Mouse (Mus musculus): ENCODE results near the gene Rimbp2.
"Not testable (repeated sequence)": the region's sequence is repeated elsewhere in the genome, so short reads cannot be mapped to it uniquely, and the experiment has no call there.

The Rimbp2 gene

DNA sequence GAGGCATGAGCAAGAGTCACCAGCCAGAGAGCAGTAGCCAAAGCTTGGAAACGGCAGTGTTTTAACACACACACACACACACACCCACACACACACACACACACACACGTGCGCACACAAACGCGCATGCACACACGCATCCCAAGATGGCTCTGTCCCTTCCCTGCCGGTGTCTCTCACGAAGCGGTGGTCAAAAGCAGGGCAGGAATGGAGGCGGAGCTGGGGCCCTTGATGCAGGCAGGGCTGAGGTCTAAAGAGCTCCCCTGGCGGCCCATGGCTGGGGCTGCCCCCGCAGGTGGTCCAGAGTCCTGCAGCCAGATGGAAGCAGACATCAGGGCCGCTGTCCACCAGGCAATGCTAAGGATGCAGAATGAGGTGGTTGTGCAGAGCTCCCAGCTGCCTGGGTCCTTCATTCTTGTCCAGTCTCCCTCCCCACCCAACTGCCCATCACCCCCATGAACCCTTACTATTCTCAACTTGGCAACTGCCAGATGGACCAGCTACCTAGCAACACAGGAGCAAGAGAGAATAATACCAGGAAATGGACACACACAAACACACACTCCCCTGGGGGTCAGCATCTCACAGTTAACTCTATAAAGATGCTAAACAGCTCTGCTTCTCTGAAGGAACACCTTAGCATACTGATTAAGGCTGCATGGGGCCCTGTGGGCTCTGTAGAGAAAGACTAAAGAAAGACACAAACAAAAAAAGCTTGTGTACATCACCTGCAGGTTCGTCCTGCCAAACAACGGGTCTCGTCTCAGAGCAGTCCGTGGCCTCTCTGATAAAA, at the start of gene Rimbp2:
Rimbp2 (minus strand) TSS at position 209 of the 793 bp plus-strand sequence.
- no peak for DNase-seq (ENCODE audit: low read depth)

DNA sequence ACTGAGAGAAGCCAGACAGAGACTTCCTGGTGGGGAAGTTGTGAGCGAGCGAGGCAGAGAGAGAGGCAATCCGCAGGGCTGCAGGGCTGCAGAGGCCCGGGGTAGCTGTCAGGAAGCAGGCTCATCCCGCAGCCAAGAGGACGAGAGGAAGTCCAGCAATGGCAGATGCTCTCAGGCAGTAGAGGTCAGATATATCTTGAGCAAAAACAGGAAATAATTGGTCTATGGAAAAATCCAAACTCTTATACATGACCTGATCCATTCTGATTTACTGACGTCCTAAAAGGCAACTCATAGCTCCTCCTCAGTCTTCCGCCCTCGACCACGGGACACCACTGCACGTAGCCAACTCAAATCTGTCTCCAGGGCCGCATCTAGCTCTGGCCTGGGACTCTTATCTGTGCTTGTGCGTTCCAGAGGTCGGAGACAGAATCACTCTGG, 49.3 kb upstream of the Rimbp2 start:
- no peak for DNase-seq (ENCODE audit: low read depth)

DNA sequence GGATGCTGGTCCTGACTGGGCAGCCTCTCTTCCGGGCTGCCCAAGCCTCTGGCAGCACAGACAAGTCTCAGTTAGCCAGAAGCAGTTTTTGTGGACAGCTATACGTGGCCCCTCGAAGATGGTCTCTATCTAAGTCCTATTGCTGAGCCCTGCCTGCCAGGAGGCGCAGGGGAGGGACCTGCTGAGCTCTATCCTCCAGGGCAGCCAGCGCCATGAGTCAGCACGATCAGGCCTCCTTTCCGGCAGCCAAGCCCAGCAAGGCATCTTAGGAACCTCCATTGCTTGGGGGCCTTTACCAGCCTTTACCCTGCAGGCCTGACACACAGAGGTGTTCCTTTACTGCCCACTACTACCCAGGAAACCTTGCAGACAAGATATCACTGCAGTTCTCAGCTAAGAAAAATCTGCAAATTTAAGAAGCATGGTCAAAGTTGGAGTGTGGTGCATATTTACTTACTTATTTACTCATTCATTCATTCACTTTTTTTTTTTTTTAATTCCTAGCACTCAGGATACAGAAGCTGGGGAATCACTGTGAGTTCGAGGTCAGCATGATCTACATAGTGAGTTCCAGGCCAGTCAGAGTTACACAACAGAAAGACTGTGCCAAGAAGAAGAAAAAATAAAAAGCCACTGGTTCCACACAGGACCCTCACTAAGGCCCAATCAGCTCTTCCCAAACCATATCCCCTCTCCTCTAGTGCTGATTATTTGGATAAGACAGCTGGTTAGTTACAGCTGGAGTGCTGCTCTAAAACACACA, 47.6 kb upstream of the Rimbp2 start:
- peak; percentile 76 for DNase-seq (ENCODE audit: low read depth)

GRCm38 (mm10) chr5:128987141-128987954, 34.1 kb upstream of the Rimbp2 start:
- DNase-seq (ENCODE audit: low read depth) = no peak

DNA sequence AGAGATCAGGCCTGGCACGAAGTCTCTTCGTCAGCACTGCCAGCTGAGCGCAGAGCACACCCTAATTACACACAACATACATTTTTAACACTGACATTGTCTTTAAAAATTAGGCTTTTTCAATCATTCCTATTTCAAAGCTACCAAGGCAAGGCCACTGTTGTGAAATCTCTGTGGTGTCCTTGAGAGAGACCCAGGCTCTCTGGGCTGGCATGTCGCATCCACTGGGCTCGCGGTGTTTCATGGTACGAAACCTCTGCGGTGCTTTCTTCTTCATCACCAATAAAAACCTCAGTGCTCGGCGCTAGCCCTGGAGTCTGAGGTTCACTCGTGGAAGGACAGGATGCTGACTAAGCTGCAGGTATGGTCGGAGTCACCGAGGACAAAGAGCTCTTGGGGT, 32.7 kb upstream of the Rimbp2 start:
- DNase-seq (ENCODE audit: low read depth) = no peak

DNA sequence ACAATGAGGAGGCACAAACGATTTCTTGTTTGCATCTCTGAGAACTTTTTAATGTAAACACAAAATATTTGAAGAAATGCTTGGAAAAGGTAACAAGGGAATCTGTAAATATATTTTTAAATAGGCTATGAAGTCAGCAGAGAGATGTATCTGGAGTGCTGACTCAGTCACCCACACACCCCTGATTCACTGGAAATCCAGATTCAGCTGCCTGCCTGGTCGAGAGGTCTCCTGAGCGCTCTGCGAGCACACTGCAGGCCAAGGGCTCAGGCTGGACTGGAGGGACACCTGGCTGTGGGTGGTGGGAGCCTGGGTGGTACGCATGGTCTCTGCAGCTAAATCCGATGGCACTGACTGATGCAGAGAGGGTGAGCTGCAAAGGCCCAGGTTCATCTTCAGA, 31.2 kb upstream of the Rimbp2 start:
- DNase-seq (ENCODE audit: low read depth) = no peak

DNA sequence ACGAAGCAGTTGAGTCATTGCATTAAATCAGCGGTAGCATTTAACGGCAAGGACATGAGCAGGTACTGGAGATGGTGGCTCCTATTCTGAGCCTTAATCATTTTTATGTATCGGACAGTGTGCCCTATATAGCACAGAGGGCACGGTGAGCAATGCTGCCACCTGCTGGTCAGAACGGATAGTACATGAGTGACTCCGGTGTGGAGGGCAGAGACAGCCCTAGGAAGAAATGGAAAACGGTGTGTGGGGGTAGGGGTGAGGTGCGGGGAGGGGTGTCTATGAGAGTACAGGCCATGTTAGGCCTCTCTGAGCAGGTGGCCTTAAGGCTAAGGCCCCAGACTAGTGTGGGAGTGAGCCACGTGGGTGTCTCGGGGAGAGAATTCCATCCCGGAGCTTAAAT, 28.3 kb upstream of the Rimbp2 start:
- DNase-seq (ENCODE audit: low read depth) = peak; percentile 72

GRCm38 (mm10) chr5:128980857-128981256, 27.6 kb upstream of the Rimbp2 start:
- DNase-seq (ENCODE audit: low read depth) = no peak

GRCm38 (mm10) chr5:128978957-128979356, 25.7 kb upstream of the Rimbp2 start:
- DNase-seq (ENCODE audit: low read depth) = no peak

DNA sequence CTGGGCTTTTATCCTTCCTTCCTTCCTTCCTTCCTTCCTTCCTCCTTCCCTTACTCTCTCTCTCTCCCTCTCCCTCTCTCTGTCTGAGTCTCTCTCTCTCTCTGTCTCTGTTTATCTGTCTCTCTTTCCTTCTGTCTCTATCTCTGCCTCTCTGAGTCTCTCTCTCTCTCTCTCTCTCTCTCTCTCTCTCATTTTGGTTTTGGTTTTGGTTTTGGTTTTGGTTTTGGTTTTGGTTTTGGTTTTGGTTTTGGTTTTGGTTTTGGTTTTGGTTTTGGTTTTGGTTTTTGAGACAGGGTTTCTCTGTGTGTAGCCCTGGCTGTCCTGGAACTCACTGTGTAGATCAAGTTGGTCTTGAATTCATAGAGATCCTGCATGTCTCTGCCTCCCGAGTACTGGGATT, 24.2 kb upstream of the Rimbp2 start:
- DNase-seq (ENCODE audit: low read depth) = not testable (repeated sequence)

GRCm38 (mm10) chr5:128976266-128976665, 23.0 kb upstream of the Rimbp2 start:
- DNase-seq (ENCODE audit: low read depth) = peak; percentile 15

- DNase-seq (ENCODE audit: low read depth) = peak; percentile 85
Measured at GRCm38 (mm10) chr5:128971298-128971697, 18.0 kb upstream of the Rimbp2 start.

- no peak for DNase-seq (ENCODE audit: low read depth)
Measured at GRCm38 (mm10) chr5:128970878-128971277, 17.6 kb upstream of the Rimbp2 start.

DNA sequence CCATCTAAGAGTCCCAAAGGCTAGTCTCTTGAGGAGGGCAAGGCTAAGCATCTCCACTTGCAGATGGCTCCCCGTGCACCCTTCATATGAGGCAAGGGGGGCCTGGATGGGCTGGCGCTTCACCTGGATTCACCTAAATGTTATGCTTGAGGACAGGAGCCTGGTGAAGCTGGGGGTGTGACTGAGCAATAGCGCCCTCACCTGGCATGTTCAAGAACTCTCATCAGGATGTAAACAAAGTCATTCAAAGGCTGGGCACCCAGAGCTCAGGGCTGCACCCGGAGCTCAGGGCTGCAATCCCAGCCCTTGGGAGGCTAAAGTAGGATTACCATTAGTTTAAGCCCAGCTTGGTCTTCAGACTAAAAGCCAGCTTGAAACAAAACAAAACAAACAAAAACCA, 11.1 kb upstream of the Rimbp2 start:
- no peak for DNase-seq (ENCODE audit: low read depth)

DNA sequence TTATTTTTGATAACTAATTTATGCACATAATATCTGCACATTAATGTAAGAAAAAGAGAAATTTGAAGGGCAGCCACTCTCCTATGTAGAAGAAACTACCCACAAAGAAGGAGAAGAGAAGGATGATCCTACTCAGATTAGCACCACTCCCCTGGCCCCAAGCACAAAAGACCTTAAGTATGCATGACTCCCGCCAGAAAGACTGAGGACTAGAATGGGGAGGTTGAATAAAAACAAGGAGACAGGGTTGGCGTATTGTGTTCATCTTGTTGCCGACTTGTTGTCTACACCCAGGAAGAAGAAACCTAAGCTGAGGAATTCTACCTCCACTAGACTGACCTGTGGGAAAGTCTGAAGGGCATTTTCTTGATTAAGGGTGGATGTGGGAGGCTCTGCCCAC, 5.6 kb upstream of the Rimbp2 start:
- DNase-seq (ENCODE audit: low read depth) = no peak

DNA sequence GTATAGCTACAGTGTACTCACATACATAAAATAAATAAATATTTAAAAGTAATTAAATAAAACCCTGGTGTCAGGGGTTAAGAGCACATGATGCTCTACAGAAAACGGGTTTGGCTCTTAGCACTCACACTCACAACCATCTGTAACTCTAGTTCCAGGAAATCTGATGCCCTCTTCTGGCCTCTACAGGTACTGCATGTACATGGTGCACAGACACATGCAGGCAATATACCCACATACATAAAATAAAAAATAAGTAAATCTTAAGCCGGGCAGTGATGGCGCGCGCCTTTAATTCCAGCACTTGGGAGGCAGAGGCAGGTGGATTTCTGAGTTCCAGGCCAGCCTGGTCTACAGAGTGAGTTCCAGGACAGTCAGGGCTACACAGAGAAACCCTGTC, 1.1 kb upstream of the Rimbp2 start:
- DNase-seq (ENCODE audit: low read depth) = peak; percentile 30

GRCm38 (mm10) chr5:128952291-128953195, 743 bp downstream of the Rimbp2 start:
- no peak for DNase-seq (ENCODE audit: low read depth)

DNA sequence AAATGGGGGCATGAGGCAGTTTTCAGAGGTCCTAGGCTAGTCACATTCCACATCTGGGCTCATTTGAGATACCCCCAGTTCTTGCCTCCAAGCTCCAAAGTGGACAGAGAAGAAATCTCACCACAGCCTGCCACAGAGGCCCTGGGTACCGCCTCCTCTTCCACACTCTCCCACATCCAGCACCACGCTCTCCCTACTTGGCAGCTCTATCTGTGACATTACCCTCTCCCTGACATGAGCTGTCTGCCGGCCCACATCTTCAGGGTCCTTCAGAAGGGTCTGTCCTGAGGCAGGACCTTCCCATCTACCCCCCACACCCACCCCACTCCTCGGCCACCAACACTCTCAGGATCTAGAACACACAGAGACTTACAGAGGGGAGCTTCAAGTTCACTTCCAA, 1.8 kb downstream of the Rimbp2 start:
- DNase-seq (ENCODE audit: low read depth) = no peak

GRCm38 (mm10) chr5:128947093-128947492, 6.2 kb downstream of the Rimbp2 start:
- DNase-seq (ENCODE audit: low read depth) = no peak

DNA sequence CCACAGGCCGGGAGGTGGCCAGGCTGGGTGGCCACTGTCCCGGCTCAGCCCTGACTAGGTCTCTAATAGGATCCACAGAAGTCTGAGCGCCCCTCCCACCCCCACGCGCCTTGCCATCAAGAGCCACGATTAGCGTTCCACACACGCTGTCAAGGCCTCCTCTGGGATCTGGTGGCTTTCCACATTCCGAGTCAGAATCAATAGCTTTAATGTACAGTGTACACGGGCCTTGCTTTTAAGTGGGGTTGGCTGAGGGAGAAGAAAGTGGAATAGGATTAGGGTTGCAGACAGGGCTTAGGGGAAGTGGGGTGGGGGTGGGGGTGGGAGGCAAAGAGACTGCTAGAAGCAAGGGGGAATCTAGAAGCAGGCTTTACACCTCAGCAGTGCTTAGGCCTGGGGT, 12.8 kb downstream of the Rimbp2 start:
- DNase-seq (ENCODE audit: low read depth) = no peak

DNA sequence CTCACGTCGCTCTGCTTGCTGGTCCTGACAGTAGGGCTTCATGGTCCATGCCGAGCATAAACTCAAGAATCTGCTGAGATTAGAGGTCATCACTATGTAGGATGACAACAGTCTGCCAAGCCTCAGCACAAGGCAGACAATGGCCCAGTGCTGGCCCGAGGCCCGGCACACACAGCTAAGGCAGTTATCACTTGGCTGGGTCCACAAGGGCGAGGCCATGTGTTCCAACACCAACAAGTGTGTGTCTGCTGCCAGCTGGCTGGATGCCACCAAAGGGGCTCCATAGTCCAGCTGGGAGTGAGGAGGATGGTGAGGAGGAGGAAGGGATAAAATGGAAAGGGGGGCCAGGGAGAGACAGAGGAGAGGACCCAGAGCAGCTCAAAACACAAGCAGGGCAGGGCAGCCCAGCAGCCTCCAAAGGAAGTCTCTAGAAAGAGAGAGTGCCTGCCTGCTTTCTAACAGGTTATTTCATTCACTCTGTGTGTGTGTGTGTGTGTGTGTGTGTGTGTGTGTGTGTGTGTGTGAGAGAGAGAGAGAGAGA, 17.9 kb downstream of the Rimbp2 start:
- no peak for DNase-seq (ENCODE audit: low read depth)
